Mouse (Mus musculus) stomach, embryonic 15.5 days (tissue): ENCODE data around the gene Efcc1. TPM values are rescaled to one million over a fixed set of nuclear protein-coding genes. Genes with fewer than 3 reads are reported as not detected.
A peak's percentile ranks its signal among the peaks of the same experiment; 100 is the strongest.
"Not testable (repeated sequence)": the region's sequence is repeated elsewhere in the genome, so short reads cannot be mapped to it uniquely, and the experiment has no call there.

Source experiments
- ATAC-seq: fragments of 200-750 bp; cut with Nextera tagmentation; 2 replicates; pipeline ENCODE4 v1.8.0; 2017; ENCODE audit warnings: low read depth, moderate number of reproducible peaks, moderate TSS enrichment; ENCODE audit not compliant: insufficient read depth, low FRiP score
- H3K27ac ChIP-seq: fragments of 300-500 bp; sonication (generic); 2 replicates; pipeline ENCODE4 v1.5.1; 2015; ENCODE audit warnings: mild to moderate bottlenecking, inconsistent platforms
- H3K27me3 ChIP-seq: fragments of 300-500 bp; sonication (generic); replicated peaks from 2 replicates; pipeline ENCODE4 v1.6.1; 2015; ENCODE audit warnings: inconsistent platforms
- H3K36me3 ChIP-seq: fragments of 300-500 bp; sonication (generic); 2 replicates; pipeline ENCODE4 v1.6.1; 2015; ENCODE audit warnings: inconsistent platforms
- H3K4me1 ChIP-seq: fragments of 300-500 bp; sonication (generic); 2 replicates; pipeline ENCODE4 v1.6.1; 2015; ENCODE audit warnings: inconsistent platforms
- H3K4me2 ChIP-seq: fragments of 300-500 bp; sonication (generic); 2 replicates; pipeline ENCODE4 v1.6.1; 2015; ENCODE audit warnings: mild to moderate bottlenecking, inconsistent platforms
- H3K4me3 ChIP-seq: fragments of 300-500 bp; sonication (generic); replicated peaks from 2 replicates; pipeline ENCODE4 v1.5.1; 2015; ENCODE audit warnings: inconsistent platforms
- H3K9ac ChIP-seq: fragments of 300-500 bp; sonication (generic); 2 replicates; pipeline ENCODE4 v1.6.1; 2015; ENCODE audit warnings: inconsistent platforms
- H3K9me3 ChIP-seq: fragments of 300-500 bp; sonication (generic); 2 replicates; pipeline ENCODE4 v1.6.1; 2016; ENCODE audit warnings: inconsistent platforms
- WGBS: fragments of 180-500 bp; shearing (Covaris S2); methylation state at CpG from one replicate; pipeline ENCODE4 v1.1.7; 2015; 5-methylcytosine and 5-hydroxymethylcytosine counted together
- polyA plus RNA-seq: library from polyadenylated mRNA; unstranded; fragments of >200 nt; fragmentation: Nextera tagmentation; extraction: Ambion mirVana; gene quantifications from 2 replicates; pipeline ENCODE4 v1.2.1, GENCODE M21; 2015

Efcc1 gene
- polyA plus RNA-seq, 1 experiment from 2014 or later, result 1.8 TPM

- Histone ChIP-seq H3K36me3 (no peaks in the 10 kb centered on the region), H3K4me3 (no peak overlapping the region), H3K27me3 (no peaks in the 10 kb centered on the region), H3K4me2 (no peak overlapping the region), H3K27ac (no peak overlapping the region), H3K9me3 (no peaks in the 10 kb centered on the region), H3K4me1 (no peaks in the 10 kb centered on the region), H3K9ac (no peak overlapping the region)
- WGBS, result 64% methylated on average over 4 of the region's 4 CpGs
- ATAC-seq, result peak; percentile 91; the same call in 1 of the 2 replicates
These were observed 33.0 kb downstream of the Efcc1 start for GRCm38 (mm10) chr6:87763376-87764280.

DNA sequence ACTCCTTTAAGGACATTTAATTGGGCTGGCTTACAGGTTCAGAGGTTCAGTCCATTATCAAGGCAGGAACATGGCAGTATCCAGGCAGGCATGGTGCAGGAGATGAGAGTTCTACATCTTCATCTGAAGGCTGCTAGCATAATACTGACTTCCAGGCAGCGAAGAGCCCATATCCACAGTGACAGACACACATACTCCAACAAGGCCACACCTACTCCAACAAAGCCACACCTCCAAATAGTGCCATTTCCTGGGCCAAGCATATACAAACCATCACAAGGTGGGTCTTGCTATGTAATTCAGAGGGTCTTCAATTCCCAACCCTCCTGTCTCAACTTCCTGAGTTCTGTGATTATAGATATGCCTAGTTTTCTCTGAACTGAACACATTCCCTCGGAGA is 33.6 kb downstream of the Efcc1 start:
- H3K9me3 ChIP-seq, H3K4me3 ChIP-seq, H3K27me3 ChIP-seq, H3K4me2 ChIP-seq, H3K9ac ChIP-seq, ATAC-seq, H3K36me3 ChIP-seq, H3K27ac ChIP-seq, H3K4me1 ChIP-seq: not testable (repeated sequence)
- WGBS, result 91% methylated on average over 2 of the region's 2 CpGs

DNA sequence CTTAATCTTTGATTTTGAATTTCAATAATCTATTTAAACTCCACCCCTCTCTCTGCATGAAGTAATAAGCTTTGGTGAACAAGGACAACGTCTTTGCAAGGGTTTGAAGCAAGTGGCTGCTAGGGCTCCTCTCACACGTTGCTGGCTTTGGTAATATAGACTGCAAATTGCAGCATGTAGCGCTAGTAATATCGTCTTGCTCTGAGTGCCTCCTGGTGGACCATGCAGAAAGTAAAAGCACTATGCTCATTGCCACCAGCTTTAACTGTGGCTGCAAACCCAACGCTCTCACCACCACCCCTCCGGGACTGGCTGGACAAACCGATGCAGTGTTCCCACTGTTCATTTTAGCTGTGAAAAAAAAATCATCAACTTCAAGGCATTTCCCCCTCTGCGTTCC is 40.0 kb downstream of the Efcc1 start:
- Histone ChIP-seq H3K4me3 (no peak overlapping the region), H3K4me2 (no peak overlapping the region), H3K9me3 (no peaks in the 10 kb centered on the region), H3K27me3 (no peaks in the 10 kb centered on the region), H3K4me1 (no peaks in the 10 kb centered on the region), H3K9ac (no peak overlapping the region), H3K36me3 (no peaks in the 10 kb centered on the region), H3K27ac (no peak overlapping the region)
- ATAC-seq, result no peak
- WGBS, result 47% methylated on average over 8 of the region's 8 CpGs

DNA sequence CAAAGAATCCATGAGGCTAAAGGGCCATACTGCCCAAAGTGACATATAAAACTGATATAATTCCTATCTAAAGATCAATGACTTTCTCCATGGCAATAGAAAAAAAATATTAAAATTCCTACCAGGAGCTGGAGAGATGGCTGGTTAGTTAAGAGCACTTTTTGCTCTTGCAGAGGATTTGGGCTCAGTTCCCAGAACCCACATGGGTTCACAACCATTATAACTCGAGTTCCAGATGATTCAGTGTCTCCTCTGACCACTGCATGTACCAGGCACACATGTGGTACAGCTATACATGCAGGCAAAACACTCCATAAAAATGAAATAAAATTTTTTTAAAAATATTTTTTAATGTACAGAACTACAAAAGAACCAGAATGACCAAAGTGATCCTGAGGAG is 43.8 kb downstream of the Efcc1 start:
- WGBS, result 42% methylated on average over 1 of the region's 1 CpGs
- Histone ChIP-seq H3K9ac (no peak overlapping the region), H3K36me3 (no peaks in the 10 kb centered on the region), H3K9me3 (no peaks in the 10 kb centered on the region), H3K4me2 (no peak overlapping the region), H3K4me3 (no peak overlapping the region), H3K27me3 (no peaks in the 10 kb centered on the region), H3K27ac (no peak overlapping the region), H3K4me1 (peaks cover 6% of the 10 kb centered on the region; the same call in 1 of the 2 replicates)
- ATAC-seq, result no peak

- H3K27ac ChIP-seq, result no peak overlapping the region
- WGBS, result 77% methylated on average over 9 of the region's 9 CpGs
These were observed 44.2 kb downstream of the Efcc1 start for GRCm38 (mm10) chr6:87774909-87775308.

DNA sequence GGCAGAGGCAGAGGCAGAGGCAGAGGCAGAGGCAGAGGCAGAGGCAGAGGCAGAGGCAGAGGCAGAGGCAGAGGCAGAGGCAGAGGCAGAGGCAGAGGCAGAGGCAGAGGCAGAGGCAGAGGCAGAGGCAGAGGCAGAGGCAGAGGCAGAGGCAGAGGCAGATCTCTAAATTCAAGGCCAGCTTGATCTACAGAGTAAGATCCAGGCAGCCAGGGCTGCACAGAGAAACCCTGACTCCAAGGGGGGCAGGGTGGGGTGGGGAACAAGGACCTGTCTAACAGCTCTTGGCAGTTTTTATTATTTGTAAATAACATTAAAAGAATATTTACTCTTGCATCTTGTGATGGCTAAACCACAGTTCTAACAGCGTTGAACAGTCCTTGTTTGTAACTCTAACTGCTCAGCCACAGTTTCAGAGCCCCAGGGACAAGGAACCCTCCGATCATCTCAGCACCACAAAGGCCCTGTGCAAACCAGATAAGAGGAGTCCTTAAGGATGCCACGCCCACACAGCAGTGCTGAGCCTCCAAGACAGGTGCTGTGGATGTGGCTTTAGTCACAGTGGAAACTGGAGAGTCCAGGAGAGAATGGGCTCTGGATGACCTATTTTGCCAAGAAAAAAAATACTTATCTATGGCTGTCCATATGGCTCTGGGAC is 45.0 kb downstream of the Efcc1 start:
- peak; percentile 83; the same call in 1 of the 2 replicates for ATAC-seq
- no peak overlapping the region for H3K27ac ChIP-seq
- no peaks in the 10 kb centered on the region for H3K27me3 ChIP-seq
- no peaks in the 10 kb centered on the region for H3K36me3 ChIP-seq
- no peak overlapping the region for H3K4me2 ChIP-seq
- H3K4me3 ChIP-seq, result no peak overlapping the region
- no peaks in the 10 kb centered on the region for H3K9me3 ChIP-seq
- no peak overlapping the region for H3K9ac ChIP-seq
- 57% methylated on average over 3 of the region's 3 CpGs for WGBS
- H3K4me1 ChIP-seq, result peaks cover 6% of the 10 kb centered on the region; the same call in 1 of the 2 replicates

More at GRCm38 (mm10) chr6:87774909-87775308, 44.2 kb downstream of the Efcc1 start:
- no peak for ATAC-seq
- Histone ChIP-seq H3K4me3 (no peak overlapping the region), H3K9me3 (no peaks in the 10 kb centered on the region), H3K27me3 (no peaks in the 10 kb centered on the region), H3K4me2 (no peak overlapping the region), H3K4me1 (peaks cover 6% of the 10 kb centered on the region; the same call in 1 of the 2 replicates), H3K36me3 (no peaks in the 10 kb centered on the region), H3K9ac (no peak overlapping the region)

GRCm38 (mm10) chr6:87776663-87777062 is 46.0 kb downstream of the Efcc1 start:
- 69% methylated on average over 1 of the region's 1 CpGs for WGBS
- Histone ChIP-seq H3K36me3 (no peaks in the 10 kb centered on the region), H3K9ac (no peak overlapping the region), H3K9me3 (no peaks in the 10 kb centered on the region), H3K4me1 (peaks cover 6% of the 10 kb centered on the region; the same call in 1 of the 2 replicates), H3K4me3 (no peak overlapping the region), H3K4me2 (no peak overlapping the region), H3K27ac (no peak overlapping the region), H3K27me3 (no peaks in the 10 kb centered on the region)
- ATAC-seq, result no peak

GRCm38 (mm10) chr6:87777842-87778241 is 47.2 kb downstream of the Efcc1 start, which contains the start of gene Gp9:
Gene Gp9, plus strand, starts transcription at chr6:87778072.
- ATAC-seq, result peak; percentile 35; the same call in 1 of the 2 replicates
- H3K4me2 ChIP-seq, result no peak within 1 kb of the TSS
- H3K36me3 ChIP-seq, result no peaks in the 10 kb centered on the region
- no peak within 1 kb of the TSS for H3K27ac ChIP-seq
- no peaks in the 10 kb centered on the region for H3K9me3 ChIP-seq
- 66% methylated on average over 2 of the region's 2 CpGs for WGBS
- H3K27me3 ChIP-seq, result no peaks in the 10 kb centered on the region
- no peak within 1 kb of the TSS for H3K4me3 ChIP-seq
- peaks cover 6% of the 10 kb centered on the region; the same call in 1 of the 2 replicates for H3K4me1 ChIP-seq
- no peak within 1 kb of the TSS for H3K9ac ChIP-seq

- Histone ChIP-seq H3K36me3 (no peaks in the 10 kb centered on the region), H3K9ac (no peak overlapping the region), H3K4me3 (no peak overlapping the region), H3K27ac (no peak overlapping the region), H3K9me3 (no peaks in the 10 kb centered on the region), H3K4me2 (no peak overlapping the region), H3K27me3 (no peaks in the 10 kb centered on the region), H3K4me1 (peaks cover 6% of the 10 kb centered on the region; the same call in 1 of the 2 replicates)
- WGBS, result 67% methylated on average over 11 of the region's 11 CpGs
- 0 out of 2 replicates have a peak, but pooled peaks have one; percentile 17 for ATAC-seq
These were observed 47.9 kb downstream of the Efcc1 start for GRCm38 (mm10) chr6:87778294-87779173.

DNA sequence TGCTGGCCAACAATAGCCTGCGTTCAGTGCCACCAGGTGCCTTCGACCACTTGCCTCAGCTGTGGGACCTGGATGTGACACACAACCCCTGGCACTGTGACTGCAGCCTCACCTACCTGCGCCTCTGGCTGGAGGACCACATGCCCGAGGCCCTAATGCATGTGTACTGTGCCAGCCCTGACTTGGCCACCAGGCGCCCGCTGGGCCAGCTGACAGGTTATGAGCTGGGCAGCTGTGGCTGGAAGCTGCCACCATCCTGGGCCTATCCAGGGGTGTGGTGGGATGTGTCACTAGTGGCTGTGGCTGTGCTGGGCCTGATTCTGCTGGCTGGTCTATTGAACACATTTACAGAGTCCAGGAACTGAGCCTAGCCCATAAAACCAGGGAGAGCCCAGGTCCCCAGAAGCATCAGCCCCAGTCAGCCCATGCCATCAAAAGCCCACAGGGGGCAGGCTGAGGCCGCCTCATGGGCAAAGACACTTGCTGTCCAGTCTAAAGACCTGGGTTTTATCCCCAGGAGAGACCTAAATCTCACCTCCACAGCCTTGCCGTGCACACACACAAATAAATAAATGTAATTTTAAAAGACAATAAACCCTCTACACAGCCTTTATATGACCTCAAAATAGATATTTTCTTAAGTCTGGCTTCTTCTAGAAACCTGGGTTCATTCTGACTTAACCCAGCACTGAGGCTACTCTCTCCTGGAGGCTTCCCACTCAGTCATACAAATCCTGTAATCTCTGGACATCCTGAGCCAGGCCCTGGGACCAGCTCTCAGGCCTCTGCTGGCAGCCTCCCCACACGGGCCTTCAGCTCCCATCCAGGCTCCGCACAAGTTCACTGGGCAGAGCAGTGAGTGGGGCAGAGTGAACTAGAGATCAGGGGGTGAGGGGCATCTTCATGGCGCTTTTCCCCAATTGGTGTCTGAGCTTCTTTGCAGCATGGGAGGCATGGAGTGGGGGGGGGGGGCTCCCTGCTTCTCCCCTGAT is 48.8 kb downstream of the Efcc1 start:
- no peaks in the 10 kb centered on the region for H3K9me3 ChIP-seq
- no peak overlapping the region for H3K9ac ChIP-seq
- H3K4me3 ChIP-seq, result no peak overlapping the region
- ATAC-seq, result no peak
- peaks cover 6% of the 10 kb centered on the region; the same call in 1 of the 2 replicates for H3K4me1 ChIP-seq
- H3K27me3 ChIP-seq, result no peaks in the 10 kb centered on the region
- H3K4me2 ChIP-seq, result no peak overlapping the region
- no peak overlapping the region for H3K27ac ChIP-seq
- WGBS, result 87% methylated on average over 11 of the region's 11 CpGs
- no peaks in the 10 kb centered on the region for H3K36me3 ChIP-seq
